Mouse (Mus musculus) layer of hippocampus, adult 9-10 months (tissue): Measurements from ENCODE around the gene Myrf.

Experiments used
- DNase-seq: peaks from one replicate; pipeline ENCODE4 v3.0.0; 2022; ENCODE audit warnings: low spot score

The Myrf gene

GRCm38 (mm10) chr19:10248128-10248527, 7.6 kb upstream of the Myrf start:
- DNase-seq, result no peak

- DNase-seq, result no peak
These were observed 6.6 kb upstream of the Myrf start for GRCm38 (mm10) chr19:10247165-10247564.

DNA sequence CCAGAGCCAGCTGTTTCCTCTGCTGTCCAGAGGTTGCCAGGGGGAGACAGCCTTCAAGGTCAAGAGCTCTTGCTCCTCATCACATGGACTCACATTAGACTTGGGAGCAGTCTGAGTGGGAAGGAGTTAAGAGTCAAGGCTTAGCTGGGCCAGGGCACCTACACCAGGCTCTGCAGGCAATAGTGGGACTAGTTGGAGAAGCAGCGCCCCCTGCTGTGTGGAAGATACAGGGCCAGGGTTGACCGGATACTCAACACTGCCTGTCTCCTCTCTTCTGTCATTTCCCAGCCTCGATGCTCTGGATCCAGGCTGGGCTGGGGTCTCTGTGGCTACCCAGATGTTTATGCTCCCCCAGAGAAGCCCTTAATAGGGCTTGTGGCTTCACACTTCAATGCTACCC, 3.6 kb upstream of the Myrf start:
- no peak for DNase-seq

- DNase-seq, result no peak
These were observed 2.4 kb upstream of the Myrf start for GRCm38 (mm10) chr19:10242916-10243315.

- no peak for DNase-seq
These were observed 434 bp downstream of the Myrf start for GRCm38 (mm10) chr19:10239975-10240653.

DNA sequence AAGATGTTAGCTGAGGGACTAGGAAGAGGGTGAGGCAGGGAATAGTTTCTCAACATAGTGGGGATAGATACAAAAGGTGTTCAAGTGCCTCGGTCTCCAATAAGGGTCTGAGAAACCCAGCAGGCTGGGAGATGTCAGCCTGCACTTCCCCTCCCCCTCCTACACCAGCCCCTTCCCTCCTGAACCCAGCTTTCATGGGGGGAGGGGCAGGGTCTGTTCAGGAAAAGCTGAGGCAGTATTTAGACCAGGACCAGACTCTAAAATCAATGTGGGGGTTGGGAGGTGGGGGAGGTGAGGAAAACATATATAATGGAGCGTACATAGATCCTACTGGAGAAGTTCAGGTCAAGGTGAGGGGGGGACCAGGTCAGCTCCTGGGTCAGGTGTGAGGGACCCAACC, 1.1 kb downstream of the Myrf start:
- DNase-seq, result no peak

- DNase-seq, result no peak
These were observed 2.1 kb downstream of the Myrf start for GRCm38 (mm10) chr19:10238477-10238876.

- DNase-seq, result no peak
These were observed 4.6 kb downstream of the Myrf start for GRCm38 (mm10) chr19:10235784-10236565.

GRCm38 (mm10) chr19:10232327-10233017, 8.1 kb downstream of the Myrf start:
- no peak for DNase-seq

GRCm38 (mm10) chr19:10231871-10232270, 8.7 kb downstream of the Myrf start:
- no peak for DNase-seq

- DNase-seq, result no peak
These were observed 9.5 kb downstream of the Myrf start for GRCm38 (mm10) chr19:10231016-10231415.

- no peak for DNase-seq
These were observed 14.8 kb downstream of the Myrf start for GRCm38 (mm10) chr19:10225767-10226166.

DNA sequence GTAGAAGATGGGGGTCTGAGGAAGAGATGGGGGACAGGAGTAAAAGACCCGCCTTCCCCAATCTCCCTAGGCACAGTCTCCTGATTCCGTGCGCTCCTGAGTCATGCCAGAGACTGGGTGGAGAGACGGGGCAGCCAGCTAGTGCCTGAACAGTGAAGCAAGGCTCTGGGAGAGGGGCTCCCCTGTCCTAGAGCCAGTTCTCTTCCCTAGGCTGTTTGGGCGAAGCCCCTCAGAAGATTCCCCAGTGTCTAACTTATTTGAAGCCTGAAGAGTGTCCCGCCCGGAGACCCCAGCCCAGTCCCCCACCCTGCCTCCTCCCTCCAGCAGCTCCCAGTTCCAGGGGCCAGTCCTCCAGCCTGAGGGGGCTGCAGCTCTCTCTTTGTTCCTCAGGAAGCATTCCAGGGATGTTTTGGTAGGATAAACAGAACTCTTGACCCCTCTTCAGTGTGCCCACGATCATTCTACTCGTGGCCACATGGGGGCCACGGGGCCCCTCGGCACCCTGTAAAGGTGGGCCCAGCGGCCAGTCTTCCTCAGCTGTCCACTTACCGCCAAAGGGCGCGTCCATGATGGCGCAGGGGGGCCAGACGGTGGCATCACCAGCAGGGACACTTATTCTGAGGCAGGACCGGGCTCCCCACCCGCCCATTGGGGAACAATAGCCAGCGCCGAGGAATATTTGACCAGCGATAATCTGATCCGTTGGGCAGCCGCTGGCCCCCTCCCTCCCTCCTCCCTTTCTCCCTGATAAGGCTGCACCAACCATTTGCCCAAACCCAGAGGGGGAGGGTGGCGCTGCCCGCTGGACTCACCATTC, 15.7 kb downstream of the Myrf start:
- DNase-seq, result no peak

- no peak for DNase-seq
These were observed 17.0 kb downstream of the Myrf start for GRCm38 (mm10) chr19:10223561-10223960.

GRCm38 (mm10) chr19:10222656-10223055, 17.9 kb downstream of the Myrf start:
- DNase-seq, result no peak

DNA sequence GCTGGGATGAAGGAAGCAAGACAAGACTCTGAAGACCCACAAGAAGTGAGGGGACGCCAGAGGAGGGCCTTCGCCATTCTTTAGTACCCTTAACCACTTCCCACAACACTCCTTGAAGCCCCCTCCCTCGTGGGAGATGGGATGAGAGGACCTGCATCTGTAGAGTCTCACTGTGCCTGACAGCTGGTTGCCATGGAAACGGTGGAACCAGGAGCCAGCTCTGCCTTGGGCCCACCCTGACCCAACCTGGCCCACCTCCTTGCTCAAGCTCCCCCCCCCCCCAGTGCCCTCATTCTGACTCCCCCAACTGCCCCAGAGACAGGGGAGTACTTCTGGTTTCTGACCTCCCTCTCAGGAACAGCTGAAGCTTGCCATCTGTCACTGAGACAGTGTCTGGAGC, 19.0 kb downstream of the Myrf start:
- no peak for DNase-seq

DNA sequence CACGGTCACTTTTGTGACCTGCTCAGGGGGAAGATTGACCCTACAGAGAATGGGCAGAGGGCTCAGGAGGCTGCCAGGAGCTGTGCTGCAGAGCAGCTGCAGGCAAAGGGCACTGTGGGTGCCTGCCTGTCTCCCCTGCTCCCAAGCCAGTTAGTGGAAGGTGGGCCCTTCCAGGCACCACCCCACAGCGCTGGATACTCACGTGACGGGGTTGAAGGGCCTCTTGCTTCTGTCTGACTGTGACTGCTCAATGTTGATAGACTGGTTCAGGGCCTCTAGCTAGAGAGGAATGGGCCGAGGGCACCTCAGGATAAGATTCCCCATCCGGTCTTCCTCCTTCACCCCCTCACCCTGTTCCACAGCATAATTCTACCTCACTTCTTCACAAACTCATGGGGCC, 21.0 kb downstream of the Myrf start:
- DNase-seq, result no peak

- no peak for DNase-seq
These were observed 21.4 kb downstream of the Myrf start for GRCm38 (mm10) chr19:10219108-10219507.

GRCm38 (mm10) chr19:10216101-10216500, 24.4 kb downstream of the Myrf start:
- DNase-seq, result no peak

DNA sequence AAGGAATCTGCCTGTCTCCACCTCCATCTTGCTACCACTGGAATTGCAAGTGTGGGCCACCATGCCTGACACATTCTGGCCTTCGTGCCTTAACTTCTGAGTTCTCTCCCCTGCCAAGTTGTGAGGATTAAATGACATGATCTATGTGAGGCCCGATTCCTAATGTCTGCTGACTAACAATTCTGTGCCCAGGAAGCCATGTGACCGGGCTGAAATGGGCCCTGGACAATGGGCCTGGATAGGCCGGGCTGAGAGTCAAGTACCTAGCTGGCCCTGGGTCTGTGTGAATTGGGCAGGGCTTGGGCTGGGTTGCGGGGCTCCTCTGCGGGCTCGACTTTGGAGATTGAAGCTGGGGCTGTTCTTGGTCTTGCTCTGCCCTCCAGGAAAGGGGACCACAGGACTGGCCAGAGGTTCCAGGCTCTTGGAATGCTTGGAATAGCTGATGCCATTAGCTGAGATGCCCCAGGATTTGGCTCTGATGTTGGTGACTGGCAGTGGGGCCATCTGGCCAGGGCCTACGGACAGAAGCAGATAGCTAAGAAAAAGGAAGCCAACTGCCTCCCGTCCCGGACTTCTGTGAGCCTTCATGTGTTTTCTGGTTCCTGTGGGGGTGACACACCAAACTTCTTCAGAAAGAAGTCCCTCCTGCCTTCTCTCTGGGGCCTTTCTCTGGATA, 26.6 kb downstream of the Myrf start:
- no peak for DNase-seq

DNA sequence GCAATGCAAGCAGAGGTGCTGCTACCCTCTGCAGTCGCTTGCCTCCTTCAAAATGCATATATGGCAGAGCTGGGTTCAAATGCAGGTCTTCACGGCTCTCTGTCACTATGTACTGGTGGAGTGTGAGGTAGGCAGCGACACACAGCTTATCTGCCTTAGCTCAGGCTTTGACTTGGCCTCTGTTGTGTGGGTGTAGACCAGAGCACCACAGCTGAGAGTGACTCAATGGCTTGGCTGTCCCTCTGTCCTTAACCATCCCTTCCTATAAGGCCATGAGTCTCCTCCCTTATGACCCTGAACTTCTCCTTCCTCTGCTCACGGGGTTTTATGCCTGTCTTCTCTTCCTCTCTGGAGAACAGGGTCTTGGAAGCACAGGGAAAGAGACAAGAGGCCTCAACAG, 29.7 kb downstream of the Myrf start:
- no peak for DNase-seq

GRCm38 (mm10) chr19:10208851-10209250, 31.7 kb downstream of the Myrf start:
- no peak for DNase-seq
